Comparison of ENCODE assay signal across 10 mouse cellular contexts in the genomic region with DNA sequence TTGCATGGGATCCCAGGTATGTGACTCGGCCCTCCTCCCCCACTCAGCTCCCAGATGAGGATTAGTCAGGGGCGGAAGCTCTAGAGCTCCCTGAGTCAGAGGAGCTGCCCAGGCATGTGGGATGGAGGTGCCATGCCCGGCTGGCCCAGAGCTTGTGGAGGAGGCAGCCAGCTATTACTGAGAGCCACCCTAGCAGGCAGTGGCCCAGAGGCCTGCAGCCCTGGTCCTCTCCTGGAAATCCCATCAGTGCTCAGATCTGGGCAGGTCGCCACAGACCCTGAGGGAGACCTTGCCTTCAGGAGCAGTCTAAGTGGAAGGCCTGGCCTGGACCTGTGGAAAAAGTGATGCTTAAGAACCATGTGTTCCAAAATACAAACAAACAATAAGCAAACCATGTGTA. TPM values are rescaled to one million over a fixed set of nuclear protein-coding genes. Genes with fewer than 3 reads are reported as not detected.
DNase-seq lines count a peak whose midpoint lies in the region; ATAC-seq and TF ChIP-seq lines count a peak whose summit lies in the region.
"Had no signal": no experiment of that assay in that cellular context is flagged by ENCODE, and none has a peak within 500 bp of the region (broad histone marks: within the 10 kb centered on the region; RNA-seq: fewer than 3 reads in every experiment).

No protein-coding gene starts in this region.

- H3K36me3 ChIP-seq in limb, embryonic 14.5 days (ENCODE audit: control insufficient read depth, insufficient read depth, low read length): 0 out of 2 replicates have a peak, but pooled peaks cover 3% of the 10 kb centered on the region
- H3K36me3 ChIP-seq in limb, embryonic 10.5 days: no peaks in the 10 kb centered on the region
- H3K36me3 ChIP-seq in embryonic facial prominence, embryonic 15.5 days: 0 out of 2 replicates have a peak, but pooled peaks cover 3% of the 10 kb centered on the region
- H3K36me3 ChIP-seq in heart, postnatal 0 days (replicated peaks; ENCODE audit: control insufficient read depth, insufficient read depth, low read length): 0 out of 2 replicates have a peak, but pooled peaks cover 8% of the 10 kb centered on the region
- H3K36me3 ChIP-seq in intestine, embryonic 15.5 days: no peaks in the 10 kb centered on the region
- H3K36me3 ChIP-seq: hindbrain, embryonic 15.5 days had no signal

- TF ChIP-seq CTCF in heart, postnatal 0 days (IDR thresholded peaks at IDR 0.05; ENCODE audit: low read depth): no peak

- no peak overlapping the region for H3K27ac ChIP-seq in limb, embryonic 14.5 days (replicated peaks; ENCODE audit: low read depth, low read length)
- H3K27ac ChIP-seq in limb, embryonic 10.5 days: no peak overlapping the region
- H3K27ac ChIP-seq in embryonic facial prominence, embryonic 15.5 days (replicated peaks): peak overlapping the region; percentile 84
- H3K27ac ChIP-seq in heart, postnatal 0 days (ENCODE audit: low read depth): peak overlapping the region; percentile 54; the same call in 1 of the 2 replicates
- H3K27ac ChIP-seq in intestine, embryonic 15.5 days: no peak overlapping the region
- H3K27ac ChIP-seq: hindbrain, embryonic 15.5 days had no signal

- H3K27me3 ChIP-seq in limb, embryonic 14.5 days (ENCODE audit: control insufficient read depth, insufficient read depth, low read length): no peaks in the 10 kb centered on the region
- H3K27me3 ChIP-seq in limb, embryonic 10.5 days (ENCODE audit: low read depth, poor library complexity, severe bottlenecking): peaks cover 5% of the 10 kb centered on the region
- no peaks in the 10 kb centered on the region for H3K27me3 ChIP-seq in embryonic facial prominence, embryonic 15.5 days
- no peaks in the 10 kb centered on the region for H3K27me3 ChIP-seq in heart, postnatal 0 days (ENCODE audit: control insufficient read depth, insufficient read depth, low read length)
- no peaks in the 10 kb centered on the region for H3K27me3 ChIP-seq in intestine, embryonic 15.5 days (replicated peaks)
- H3K27me3 ChIP-seq: hindbrain, embryonic 15.5 days had no signal

- no peak for DNase-seq in limb, embryonic 14.5 days (ENCODE audit: low spot score)
- DNase-seq in limb, embryonic 10.5 days (ENCODE audit: low spot score): no peak
- DNase-seq in NIH3T3 (ENCODE audit: low read depth): peak; percentile 88
- DNase-seq in heart, postnatal 0 days (ENCODE audit: low spot score): no peak
- no peak for DNase-seq in cerebellum, adult 11-12 months
- no peak for DNase-seq in cerebellum, postnatal 36 days

- H3K4me2 ChIP-seq in limb, embryonic 14.5 days (replicated peaks; ENCODE audit: low read depth, low read length, severe bottlenecking): no peak overlapping the region
- H3K4me2 ChIP-seq in embryonic facial prominence, embryonic 15.5 days (replicated peaks): no peak overlapping the region
- no peak overlapping the region for H3K4me2 ChIP-seq in heart, postnatal 0 days (ENCODE audit: low read depth, low read length)
- H3K4me2 ChIP-seq in intestine, embryonic 15.5 days (replicated peaks): no peak overlapping the region
- H3K4me2 ChIP-seq: hindbrain, embryonic 15.5 days had no signal

- 0 out of 2 replicates have a peak overlapping the region, but pooled peaks have one; percentile 6 for H3K9ac ChIP-seq in limb, embryonic 14.5 days (ENCODE audit: low read depth, low read length, severe bottlenecking)
- no peak overlapping the region for H3K9ac ChIP-seq in embryonic facial prominence, embryonic 15.5 days
- no peak overlapping the region for H3K9ac ChIP-seq in heart, postnatal 0 days (replicated peaks; ENCODE audit: low read depth, low read length)
- no peak overlapping the region for H3K9ac ChIP-seq in intestine, embryonic 15.5 days
- H3K9ac ChIP-seq: hindbrain, embryonic 15.5 days had no signal

- WGBS in limb, embryonic 14.5 days: 60% methylated on average over 4 of the region's 4 CpGs
- WGBS in limb, embryonic 10.5 days: 79% methylated on average over 4 of the region's 4 CpGs
- 58% methylated on average over 4 of the region's 4 CpGs for WGBS in embryonic facial prominence, embryonic 15.5 days
- WGBS in heart, postnatal 0 days: 50% methylated on average over 4 of the region's 4 CpGs
- 74% methylated on average over 4 of the region's 4 CpGs for WGBS in intestine, embryonic 15.5 days

- H3K4me1 ChIP-seq in limb, embryonic 14.5 days (ENCODE audit: control insufficient read depth, insufficient read depth, low read length): peaks cover 25% of the 10 kb centered on the region
- H3K4me1 ChIP-seq in limb, embryonic 10.5 days: peaks cover 48% of the 10 kb centered on the region
- peaks cover 61% of the 10 kb centered on the region for H3K4me1 ChIP-seq in embryonic facial prominence, embryonic 15.5 days
- H3K4me1 ChIP-seq in heart, postnatal 0 days (ENCODE audit: control insufficient read depth, insufficient read depth): peaks cover 51% of the 10 kb centered on the region
- H3K4me1 ChIP-seq in intestine, embryonic 15.5 days (replicated peaks): peaks cover 25% of the 10 kb centered on the region

- TF ChIP-seq POLR2A in limb, embryonic 14.5 days (IDR thresholded peaks at IDR 0.05; ENCODE audit: borderline replicate concordance, extremely low read depth, insufficient read depth, insufficient read length): no peak

- H3K4me3 ChIP-seq in limb, embryonic 14.5 days (replicated peaks; ENCODE audit: low read length): no peak overlapping the region
- no peak overlapping the region for H3K4me3 ChIP-seq in limb, embryonic 10.5 days
- H3K4me3 ChIP-seq in embryonic facial prominence, embryonic 15.5 days (replicated peaks): no peak overlapping the region
- no peak overlapping the region for H3K4me3 ChIP-seq in heart, postnatal 0 days (ENCODE audit: low read depth, low read length)
- H3K4me3 ChIP-seq in intestine, embryonic 15.5 days (replicated peaks): no peak overlapping the region
- H3K4me3 ChIP-seq: hindbrain, embryonic 15.5 days had no signal

- ATAC-seq in limb, embryonic 14.5 days (ENCODE audit: low FRiP score, low read depth): no peak
- no peak for ATAC-seq in embryonic facial prominence, embryonic 15.5 days (ENCODE audit: insufficient number of reproducible peaks, low FRiP score, low TSS enrichment, low read depth)
- no peak for ATAC-seq in heart, postnatal 0 days (ENCODE audit: insufficient read depth, low read depth)
- ATAC-seq in intestine, embryonic 15.5 days: no peak
- ATAC-seq: midbrain, embryonic 16.5 days had no signal

- H3K9me3 ChIP-seq in limb, embryonic 14.5 days (ENCODE audit: control insufficient read depth, low read length): no peaks in the 10 kb centered on the region
- no peaks in the 10 kb centered on the region for H3K9me3 ChIP-seq in limb, embryonic 10.5 days (replicated peaks)
- no peaks in the 10 kb centered on the region for H3K9me3 ChIP-seq in embryonic facial prominence, embryonic 15.5 days (replicated peaks)
- no peaks in the 10 kb centered on the region for H3K9me3 ChIP-seq in heart, postnatal 0 days (replicated peaks; ENCODE audit: control insufficient read depth, low read length)
- H3K9me3 ChIP-seq in intestine, embryonic 15.5 days: no peaks in the 10 kb centered on the region
- H3K9me3 ChIP-seq: hindbrain, embryonic 15.5 days had no signal

- no peak for TF ChIP-seq EP300 in heart, postnatal 0 days (IDR thresholded peaks at IDR 0.05; ENCODE audit: low read depth)

RNA-seq across cellular contexts. Expression of a gene that starts 7.0 kb away (rescaled TPM):
- 27.5 and 29.8 TPM in 2 replicates for polyA plus RNA-seq in limb, embryonic 14.5 days (2012; rRNA removed)
- polyA plus RNA-seq in limb, embryonic 14.5 days (2014; fragmentation: Nextera tagmentation; extraction: Ambion mirVana): 6.9 and 7.0 TPM in 2 replicates
- polyA plus RNA-seq in limb, embryonic 10.5 days (2016; fragmentation: Nextera tagmentation; extraction: Ambion mirVana): 1.3 and 1.6 TPM in 2 replicates
- 5.8 and 6.7 TPM in 2 replicates for polyA plus RNA-seq in embryonic facial prominence, embryonic 15.5 days (2015; fragmentation: Nextera tagmentation; extraction: Ambion mirVana)
- total RNA-seq in heart, postnatal 0 days (2014; rRNA removed; ENCODE audit: low replicate concordance): 15.1 and 17.1 TPM in 2 replicates
- polyA plus RNA-seq in heart, postnatal 0 days (2015; fragmentation: Nextera tagmentation; extraction: Ambion mirVana): 1.8 and 2.7 TPM in 2 replicates
- polyA plus RNA-seq in intestine, embryonic 15.5 days (2015; fragmentation: Nextera tagmentation; extraction: Ambion mirVana): 2.5 and 2.8 TPM in 2 replicates

RNA-seq across cellular contexts. Expression of a gene that starts 24.2 kb away (rescaled TPM):
- polyA plus RNA-seq in limb, embryonic 14.5 days (2012; rRNA removed): 11.8 and 18.9 TPM in 2 replicates
- 13.3 and 15.0 TPM in 2 replicates for polyA plus RNA-seq in limb, embryonic 14.5 days (2014; fragmentation: Nextera tagmentation; extraction: Ambion mirVana)
- polyA plus RNA-seq in limb, embryonic 10.5 days (2016; fragmentation: Nextera tagmentation; extraction: Ambion mirVana): 1.9 and 3.0 TPM in 2 replicates
- polyA plus RNA-seq in embryonic facial prominence, embryonic 15.5 days (2015; fragmentation: Nextera tagmentation; extraction: Ambion mirVana): 12.4 and 17.5 TPM in 2 replicates
- total RNA-seq in heart, postnatal 0 days (2014; rRNA removed; ENCODE audit: low replicate concordance): 86.8 and 106 TPM in 2 replicates
- 159 and 176 TPM in 2 replicates for polyA plus RNA-seq in heart, postnatal 0 days (2015; fragmentation: Nextera tagmentation; extraction: Ambion mirVana)
- polyA plus RNA-seq in intestine, embryonic 15.5 days (2015; fragmentation: Nextera tagmentation; extraction: Ambion mirVana): 2.1 and 2.8 TPM in 2 replicates

RNA-seq across cellular contexts. Expression of a gene that starts 48.9 kb away (rescaled TPM):
- 179 and 184 TPM in 2 replicates for polyA plus RNA-seq in limb, embryonic 14.5 days (2012; rRNA removed)
- 282 and 284 TPM in 2 replicates for polyA plus RNA-seq in limb, embryonic 14.5 days (2014; fragmentation: Nextera tagmentation; extraction: Ambion mirVana)
- 359 and 361 TPM in 2 replicates for polyA plus RNA-seq in limb, embryonic 10.5 days (2016; fragmentation: Nextera tagmentation; extraction: Ambion mirVana)
- polyA plus RNA-seq in embryonic facial prominence, embryonic 15.5 days (2015; fragmentation: Nextera tagmentation; extraction: Ambion mirVana): 196 and 219 TPM in 2 replicates
- total RNA-seq in heart, postnatal 0 days (2014; rRNA removed; ENCODE audit: low replicate concordance): 92.0 and 107 TPM in 2 replicates
- 62.2 and 71.1 TPM in 2 replicates for polyA plus RNA-seq in heart, postnatal 0 days (2015; fragmentation: Nextera tagmentation; extraction: Ambion mirVana)
- 183 and 225 TPM in 2 replicates for polyA plus RNA-seq in intestine, embryonic 15.5 days (2015; fragmentation: Nextera tagmentation; extraction: Ambion mirVana)

Comparison
In these comparisons a context has a peak if more than half of its experiments do, and no peak if none do; other contexts are left out.
1. H3K27ac ChIP-seq: peak in embryonic facial prominence, embryonic 15.5 days (single experiment) and heart, postnatal 0 days (single experiment); none in limb, embryonic 14.5 days (single experiment), limb, embryonic 10.5 days (single experiment) and intestine, embryonic 15.5 days (single experiment).